Mouse (Mus musculus): ENCODE data around the gene Adck1. TPM values are rescaled to one million over a fixed set of nuclear protein-coding genes. Genes with fewer than 3 reads are reported as not detected.

The Adck1 gene
- total RNA-seq, 2 experiments from 2014 or later, result 31.6 to 33.3 TPM

GRCm38 (mm10) chr12:88475833-88476232, 115.5 kb downstream of the Adck1 start:
- no peak for DNase-seq

GRCm38 (mm10) chr12:88476702-88477101, 116.3 kb downstream of the Adck1 start:
- DNase-seq, result no peak

GRCm38 (mm10) chr12:88481657-88482056, 121.3 kb downstream of the Adck1 start:
- DNase-seq, result no peak

- DNase-seq, result no peak
Measured at GRCm38 (mm10) chr12:88490881-88491280, 130.5 kb downstream of the Adck1 start.

Other genes with a start within 250 kb of the Adck1 start
- not detected for gene Gm10436, start 178.4 kb upstream of the Adck1 start, total RNA-seq (2021)
- gene Gm8332, start 110.5 kb upstream of the Adck1 start, total RNA-seq (2021), result not detected
- gene Gm5662, start 86.1 kb upstream of the Adck1 start, total RNA-seq (2021), result not detected
- not detected for gene Gm5039, start 36.5 kb upstream of the Adck1 start, total RNA-seq (2021)

Measured in layer of hippocampus, postnatal 36 days (tissue).